Comparison of ENCODE assay signal across 10 mouse cellular contexts in genomic region chr1:170175848-170176247, GRCm38 (mm10). TPM values are rescaled to one million over a fixed set of nuclear protein-coding genes. Genes with fewer than 3 reads are reported as not detected.
DNase-seq lines count a peak whose midpoint lies in the region; ATAC-seq and TF ChIP-seq lines count a peak whose summit lies in the region.
"Had no signal": no experiment of that assay in that cellular context is flagged by ENCODE, and none has a peak within 500 bp of the region (broad histone marks: within the 10 kb centered on the region; RNA-seq: fewer than 3 reads in every experiment).

No protein-coding gene starts in this region.

- DNase-seq in hindbrain, embryonic 10.5 days (ENCODE audit: low spot score): no peak
- no peak for DNase-seq in hindbrain, embryonic 11.5 days (ENCODE audit: low spot score)
- no peak for DNase-seq in limb, embryonic 10.5 days (ENCODE audit: low spot score)
- no peak for DNase-seq in forebrain, postnatal 0 days
- DNase-seq in right cerebral cortex, postnatal 36 days (ENCODE audit: low spot score in 2 of 2): no peak
- DNase-seq: kidney, postnatal 25 days had no signal

- 0 out of 2 replicates have a peak overlapping the region, but pooled peaks have one; percentile 2 for H3K4me3 ChIP-seq in hindbrain, embryonic 10.5 days
- no peak overlapping the region for H3K4me3 ChIP-seq in hindbrain, embryonic 11.5 days (ENCODE audit: low read depth, low read length)
- no peak overlapping the region for H3K4me3 ChIP-seq in heart, embryonic 12.5 days
- peak overlapping the region; percentile 84 for H3K4me3 ChIP-seq in limb, embryonic 10.5 days
- H3K4me3 ChIP-seq in neural tube, embryonic 14.5 days (ENCODE audit: low read depth, low read length): no peak overlapping the region
- H3K4me3 ChIP-seq in forebrain, postnatal 0 days (ENCODE audit: low read depth, low read length): no peak overlapping the region

- ATAC-seq in hindbrain, embryonic 11.5 days (ENCODE audit: low FRiP score): no peak
- no peak for ATAC-seq in heart, embryonic 12.5 days (ENCODE audit: insufficient number of reproducible peaks, low FRiP score)
- no peak for ATAC-seq in neural tube, embryonic 14.5 days (ENCODE audit: low read depth)
- no peak for ATAC-seq in erythroid progenitor cell, adult 5-6 weeks (replicated peaks; ENCODE audit: low FRiP score, poor library complexity, severe bottlenecking)
- ATAC-seq in forebrain, postnatal 0 days: no peak

- peaks cover 21% of the 10 kb centered on the region for H3K4me1 ChIP-seq in hindbrain, embryonic 10.5 days (replicated peaks)
- H3K4me1 ChIP-seq in hindbrain, embryonic 11.5 days (replicated peaks; ENCODE audit: control insufficient read depth, insufficient read depth, low read length): no peaks in the 10 kb centered on the region
- peaks cover 19% of the 10 kb centered on the region for H3K4me1 ChIP-seq in heart, embryonic 12.5 days (replicated peaks)
- H3K4me1 ChIP-seq in limb, embryonic 10.5 days: peaks cover 19% of the 10 kb centered on the region
- peaks cover 9% of the 10 kb centered on the region for H3K4me1 ChIP-seq in neural tube, embryonic 14.5 days (ENCODE audit: control insufficient read depth, insufficient read depth, low read length)
- H3K4me1 ChIP-seq in forebrain, postnatal 0 days (ENCODE audit: insufficient read depth): 0 out of 2 replicates have a peak, but pooled peaks cover 10% of the 10 kb centered on the region

- no peak overlapping the region for H3K9ac ChIP-seq in hindbrain, embryonic 11.5 days (ENCODE audit: low read depth, low read length)
- H3K9ac ChIP-seq in heart, embryonic 12.5 days: no peak overlapping the region
- no peak overlapping the region for H3K9ac ChIP-seq in neural tube, embryonic 14.5 days (replicated peaks; ENCODE audit: low read depth, low read length)
- no peak overlapping the region for H3K9ac ChIP-seq in forebrain, postnatal 0 days

- H3K9me3 ChIP-seq in hindbrain, embryonic 10.5 days: no peaks in the 10 kb centered on the region
- H3K9me3 ChIP-seq in hindbrain, embryonic 11.5 days (ENCODE audit: control insufficient read depth, low read length): no peaks in the 10 kb centered on the region
- no peaks in the 10 kb centered on the region for H3K9me3 ChIP-seq in heart, embryonic 12.5 days (replicated peaks)
- no peaks in the 10 kb centered on the region for H3K9me3 ChIP-seq in limb, embryonic 10.5 days (replicated peaks)
- no peaks in the 10 kb centered on the region for H3K9me3 ChIP-seq in neural tube, embryonic 14.5 days (ENCODE audit: control insufficient read depth, low read length)
- no peaks in the 10 kb centered on the region for H3K9me3 ChIP-seq in forebrain, postnatal 0 days (ENCODE audit: low read length)

- H3K27me3 ChIP-seq in hindbrain, embryonic 10.5 days (ENCODE audit: insufficient read depth, poor library complexity, severe bottlenecking): no peaks in the 10 kb centered on the region
- no peaks in the 10 kb centered on the region for H3K27me3 ChIP-seq in hindbrain, embryonic 11.5 days (ENCODE audit: control insufficient read depth, insufficient read depth, low read length)
- H3K27me3 ChIP-seq in heart, embryonic 12.5 days (replicated peaks): no peaks in the 10 kb centered on the region
- H3K27me3 ChIP-seq in limb, embryonic 10.5 days (ENCODE audit: low read depth, poor library complexity, severe bottlenecking): no peaks in the 10 kb centered on the region
- H3K27me3 ChIP-seq in neural tube, embryonic 14.5 days (ENCODE audit: control insufficient read depth, insufficient read depth, low read length): peaks cover 3% of the 10 kb centered on the region; the same call in 1 of the 2 replicates
- H3K27me3 ChIP-seq in forebrain, postnatal 0 days (ENCODE audit: insufficient read depth, low read length): no peaks in the 10 kb centered on the region

- no peak overlapping the region for H3K4me2 ChIP-seq in hindbrain, embryonic 11.5 days (replicated peaks; ENCODE audit: low read depth, low read length)
- peak overlapping the region; percentile 31 for H3K4me2 ChIP-seq in heart, embryonic 12.5 days
- H3K4me2 ChIP-seq in neural tube, embryonic 14.5 days (ENCODE audit: low read depth, low read length): peak overlapping the region; percentile 61
- H3K4me2 ChIP-seq in forebrain, postnatal 0 days (ENCODE audit: low read depth): no peak overlapping the region

- H3K36me3 ChIP-seq in hindbrain, embryonic 10.5 days: no peaks in the 10 kb centered on the region
- H3K36me3 ChIP-seq in hindbrain, embryonic 11.5 days (ENCODE audit: control insufficient read depth, insufficient read depth, low read length): no peaks in the 10 kb centered on the region
- H3K36me3 ChIP-seq in heart, embryonic 12.5 days: no peaks in the 10 kb centered on the region
- H3K36me3 ChIP-seq in limb, embryonic 10.5 days: no peaks in the 10 kb centered on the region
- H3K36me3 ChIP-seq in neural tube, embryonic 14.5 days (ENCODE audit: control insufficient read depth, insufficient read depth, low read length): no peaks in the 10 kb centered on the region
- H3K36me3 ChIP-seq in forebrain, postnatal 0 days (ENCODE audit: insufficient read depth): no peaks in the 10 kb centered on the region

- 63% methylated on average over 6 of the region's 6 CpGs for WGBS in hindbrain, embryonic 10.5 days
- 61% methylated on average over 6 of the region's 6 CpGs for WGBS in hindbrain, embryonic 11.5 days
- 35% methylated on average over 6 of the region's 6 CpGs for WGBS in heart, embryonic 12.5 days
- 52% methylated on average over 6 of the region's 6 CpGs for WGBS in limb, embryonic 10.5 days
- 52% methylated on average over 6 of the region's 6 CpGs for WGBS in neural tube, embryonic 14.5 days
- WGBS in forebrain, postnatal 0 days: 53% methylated on average over 6 of the region's 6 CpGs

- H3K27ac ChIP-seq in hindbrain, embryonic 10.5 days: peak overlapping the region; percentile 93; the same call in 1 of the 2 replicates
- no peak overlapping the region for H3K27ac ChIP-seq in hindbrain, embryonic 11.5 days (ENCODE audit: low read depth, low read length)
- H3K27ac ChIP-seq in heart, embryonic 12.5 days (ENCODE audit: poor library complexity, severe bottlenecking): peak overlapping the region; percentile 38; the same call in 1 of the 2 replicates
- H3K27ac ChIP-seq in limb, embryonic 10.5 days: no peak overlapping the region
- no peak overlapping the region for H3K27ac ChIP-seq in neural tube, embryonic 14.5 days (ENCODE audit: low read depth, low read length)
- no peak overlapping the region for H3K27ac ChIP-seq in forebrain, postnatal 0 days (ENCODE audit: low read depth, low read length)

- TF ChIP-seq CTCF in forebrain, postnatal 0 days (IDR thresholded peaks at IDR 0.05; ENCODE audit: low read depth): no peak

RNA-seq across cellular contexts. Expression of gene Uap1, which starts 1.1 kb away (rescaled TPM):
- polyA plus RNA-seq in hindbrain, embryonic 10.5 days (2016; fragmentation: Nextera tagmentation; extraction: Ambion mirVana): 54.9 and 58.6 TPM in 2 replicates
- 67.2 and 69.2 TPM in 2 replicates for polyA plus RNA-seq in hindbrain, embryonic 11.5 days (2014; fragmentation: Nextera tagmentation; extraction: Ambion mirVana)
- 61.6 and 66.1 TPM in 2 replicates for polyA plus RNA-seq in heart, embryonic 12.5 days (2016; fragmentation: Nextera tagmentation; extraction: Ambion mirVana)
- polyA plus RNA-seq in limb, embryonic 10.5 days (2016; fragmentation: Nextera tagmentation; extraction: Ambion mirVana): 54.0 and 57.7 TPM in 2 replicates
- 62.4 and 70.7 TPM in 2 replicates for polyA plus RNA-seq in neural tube, embryonic 14.5 days (2014; fragmentation: Nextera tagmentation; extraction: Ambion mirVana)
- 43.6 and 45.7 TPM in 2 replicates for total RNA-seq in erythroid progenitor cell, adult 5-6 weeks (2015; ENCODE audit: low replicate concordance)
- 48.4 and 79.2 TPM in 2 replicates for total RNA-seq in erythroid progenitor cell, adult 5-6 weeks (2017; ENCODE audit: low replicate concordance)
- total RNA-seq in forebrain, postnatal 0 days (2014; rRNA removed): 47.6 and 48.5 TPM in 2 replicates
- 49.0 and 58.0 TPM in 2 replicates for polyA plus RNA-seq in forebrain, postnatal 0 days (2015; fragmentation: Nextera tagmentation; extraction: Ambion mirVana)

RNA-seq across cellular contexts. Expression of gene Uhmk1, which starts 39.3 kb away (rescaled TPM):
- polyA plus RNA-seq in hindbrain, embryonic 10.5 days (2016; fragmentation: Nextera tagmentation; extraction: Ambion mirVana): 10.8 and 11.2 TPM in 2 replicates
- 13.6 and 16.4 TPM in 2 replicates for polyA plus RNA-seq in hindbrain, embryonic 11.5 days (2014; fragmentation: Nextera tagmentation; extraction: Ambion mirVana)
- polyA plus RNA-seq in heart, embryonic 12.5 days (2016; fragmentation: Nextera tagmentation; extraction: Ambion mirVana): 13.8 and 14.6 TPM in 2 replicates
- polyA plus RNA-seq in limb, embryonic 10.5 days (2016; fragmentation: Nextera tagmentation; extraction: Ambion mirVana): 8.9 and 9.5 TPM in 2 replicates
- 11.3 and 18.1 TPM in 2 replicates for polyA plus RNA-seq in neural tube, embryonic 14.5 days (2014; fragmentation: Nextera tagmentation; extraction: Ambion mirVana)
- 47.6 and 56.2 TPM in 2 replicates for total RNA-seq in erythroid progenitor cell, adult 5-6 weeks (2015; ENCODE audit: low replicate concordance)
- total RNA-seq in erythroid progenitor cell, adult 5-6 weeks (2017; ENCODE audit: low replicate concordance): 40.4 and 45.2 TPM in 2 replicates
- total RNA-seq in forebrain, postnatal 0 days (2014; rRNA removed): 34.5 and 44.1 TPM in 2 replicates
- 4.7 and 6.8 TPM in 2 replicates for polyA plus RNA-seq in forebrain, postnatal 0 days (2015; fragmentation: Nextera tagmentation; extraction: Ambion mirVana)

RNA-seq across cellular contexts. Expression of gene Sh2d1b2, which starts 56.7 kb away (rescaled TPM):
- not detected in 2 replicates for polyA plus RNA-seq in hindbrain, embryonic 10.5 days (2016; fragmentation: Nextera tagmentation; extraction: Ambion mirVana)
- polyA plus RNA-seq in hindbrain, embryonic 11.5 days (2014; fragmentation: Nextera tagmentation; extraction: Ambion mirVana): not detected in 2 replicates
- not detected in 2 replicates for polyA plus RNA-seq in heart, embryonic 12.5 days (2016; fragmentation: Nextera tagmentation; extraction: Ambion mirVana)
- polyA plus RNA-seq in limb, embryonic 10.5 days (2016; fragmentation: Nextera tagmentation; extraction: Ambion mirVana): 0.11 TPM in 1 of 2 replicates, not detected in the other
- not detected in 2 replicates for polyA plus RNA-seq in neural tube, embryonic 14.5 days (2014; fragmentation: Nextera tagmentation; extraction: Ambion mirVana)
- total RNA-seq in erythroid progenitor cell, adult 5-6 weeks (2015; ENCODE audit: low replicate concordance): not detected in 2 replicates
- total RNA-seq in erythroid progenitor cell, adult 5-6 weeks (2017; ENCODE audit: low replicate concordance): not detected in 2 replicates
- total RNA-seq in forebrain, postnatal 0 days (2014; rRNA removed): not detected in 2 replicates
- polyA plus RNA-seq in forebrain, postnatal 0 days (2015; fragmentation: Nextera tagmentation; extraction: Ambion mirVana): not detected in 2 replicates
- total RNA-seq: monocyte, adult 5-6 weeks had no signal

Comparison
In these comparisons a context has a peak if more than half of its experiments do, and no peak if none do; other contexts are left out.
1. H3K27ac ChIP-seq: peak in hindbrain, embryonic 10.5 days (single experiment) and heart, embryonic 12.5 days (single experiment); none in hindbrain, embryonic 11.5 days (single experiment), limb, embryonic 10.5 days (single experiment), neural tube, embryonic 14.5 days (single experiment) and forebrain, postnatal 0 days (single experiment).
2. H3K4me3 ChIP-seq: peak in hindbrain, embryonic 10.5 days (single experiment) and limb, embryonic 10.5 days (single experiment); none in hindbrain, embryonic 11.5 days (single experiment), heart, embryonic 12.5 days (single experiment), neural tube, embryonic 14.5 days (single experiment) and forebrain, postnatal 0 days (single experiment).
3. H3K4me2 ChIP-seq: peak in heart, embryonic 12.5 days (single experiment) and neural tube, embryonic 14.5 days (single experiment); none in hindbrain, embryonic 11.5 days (single experiment) and forebrain, postnatal 0 days (single experiment).